Mouse (Mus musculus) ES-E14 (cell line): Measurements from ENCODE around the gene Tmem59l. TPM values are rescaled to one million over a fixed set of nuclear protein-coding genes. Genes with fewer than 3 reads are reported as not detected.

Experiments
- DNase-seq: peaks from one replicate; pipeline ENCODE4 v3.0.0-alpha.2; 2013; ENCODE audit warnings: low read depth, low spot score
- H3K27ac ChIP-seq: 2 replicates; pipeline ENCODE4 v1.5.1; 2012; ENCODE audit warnings: low read depth, mild to moderate bottlenecking, low read length, moderate library complexity, mixed read lengths; ENCODE audit not compliant: poor library complexity, insufficient read depth, severe bottlenecking
- H3K36me3 ChIP-seq: 2 replicates; pipeline ENCODE4 v1.6.1; 2012; ENCODE audit warnings: mild to moderate bottlenecking, low read length, moderate library complexity, mixed read lengths; ENCODE audit not compliant: control insufficient read depth, poor library complexity, insufficient read depth, severe bottlenecking
- H3K4me1 ChIP-seq, 2 experiments: fragments of 150-350 bp in 1 of 2; sonication (generic) in 1 of 2; 2 replicates each; pipeline ENCODE4 v1.6.1; 2012; ENCODE audit warnings: low read length in 2 of 2, mild to moderate bottlenecking in 1 of 2, mixed read lengths in 1 of 2; ENCODE audit not compliant: control insufficient read depth in 2 of 2, insufficient read depth in 2 of 2, poor library complexity in 1 of 2
- H3K4me3 ChIP-seq, 2 experiments: fragments of 150-350 bp in 1 of 2; sonication (generic) in 1 of 2; 2 replicates each; pipeline ENCODE4 v1.5.1; 2012; ENCODE audit warnings: low read length in 2 of 2, low read depth in 1 of 2, mild to moderate bottlenecking in 1 of 2, mixed read lengths in 1 of 2; ENCODE audit not compliant: insufficient read depth in 1 of 2, poor library complexity in 1 of 2, severe bottlenecking in 1 of 2
- H3K9ac ChIP-seq: 2 replicates; pipeline ENCODE4 v1.6.1; 2012; ENCODE audit warnings: low read depth, mild to moderate bottlenecking, low read length, mixed read lengths; ENCODE audit not compliant: poor library complexity, insufficient read depth, severe bottlenecking
- H3K9me3 ChIP-seq: fragments of 150-350 bp; sonication (generic); 2 replicates; pipeline ENCODE4 v1.6.1; 2012; ENCODE audit warnings: low read depth, mild to moderate bottlenecking, low read length; ENCODE audit not compliant: control insufficient read depth, insufficient read depth
- CHD2 ChIP-seq: IDR thresholded peaks from 2 replicates; pipeline ENCODE4 v1.6.1; 2014; ENCODE audit warnings: mild to moderate bottlenecking, low read depth, low read length, inconsistent platforms
- HCFC1 ChIP-seq: IDR thresholded peaks from 2 replicates; pipeline ENCODE4 v1.6.1; 2012; ENCODE audit warnings: low read length, inconsistent platforms, borderline replicate concordance; ENCODE audit not compliant: insufficient read depth
- MAFK ChIP-seq: IDR thresholded peaks from 2 replicates; pipeline ENCODE4 v1.6.1; 2014; ENCODE audit warnings: mild to moderate bottlenecking, low read depth, low read length, inconsistent platforms; ENCODE audit not compliant: insufficient read depth
- ZC3H11A ChIP-seq: IDR thresholded peaks from 2 replicates; pipeline ENCODE4 v1.6.1; 2012; ENCODE audit warnings: low read depth, mild to moderate bottlenecking, inconsistent platforms, low read length, borderline replicate concordance
- ZNF384 ChIP-seq: IDR thresholded peaks from 2 replicates; pipeline ENCODE4 v1.6.1; 2012; ENCODE audit warnings: low read depth, low read length, inconsistent platforms
- in situ Hi-C, 2 experiments: fragments of 600-800 bp; cut with MboI; formaldehyde crosslinking; loops; one replicate each; pipeline ENCODE4 v1.15.1; 2025; ENCODE audit warnings: low sequenced_read_pairs in 2 of 2, inconsistent platforms in 1 of 2; ENCODE audit not compliant: unreplicated experiment in 2 of 2
- total RNA-seq: library from RNA; depleted of rRNA; stranded (reverse); fragments of 300-350 nt; gene quantifications from 2 replicates; pipeline ENCODE4 v1.2.3, GENCODE M21; 2012

The Tmem59l gene
- total RNA-seq, 1 experiment: 5.3 TPM

- peaks cover 0 to 15% of the 10 kb centered on the region in 2 experiments; a peak in 1 of 4 replicates for H3K4me1 ChIP-seq
- in situ Hi-C loops: no loop called here
- no peak overlapping the region for H3K27ac ChIP-seq
- no peak for DNase-seq
- no peak overlapping the region for H3K4me3 ChIP-seq
- H3K9ac ChIP-seq: no peak overlapping the region
- H3K9me3 ChIP-seq: no peaks in the 10 kb centered on the region
- peaks cover 10% of the 10 kb centered on the region; the same call in 1 of the 2 replicates for H3K36me3 ChIP-seq
- TF ChIP-seq ZC3H11A: no peak
- no peak for TF ChIP-seq MAFK
- TF ChIP-seq ZNF384: no peak
- TF ChIP-seq CHD2: no peak
- TF ChIP-seq HCFC1: no peak
These were observed 33.3 kb downstream of the Tmem59l start for GRCm38 (mm10) chr8:70453852-70454251.

GRCm38 (mm10) chr8:70452196-70452966 lies 34.8 kb downstream of the Tmem59l start:
- Histone ChIP-seq H3K36me3 (peaks cover 10% of the 10 kb centered on the region; the same call in 1 of the 2 replicates), H3K4me3 (peak overlapping the region in 1 of 2 experiments; percentile 40; a peak in 1 of 4 replicates), H3K27ac (no peak overlapping the region), H3K4me1 (peaks cover 0 to 15% of the 10 kb centered on the region in 2 experiments; a peak in 1 of 4 replicates), H3K9ac (no peak overlapping the region), H3K9me3 (no peaks in the 10 kb centered on the region)
- in situ Hi-C loops: no loop called here
- TF ChIP-seq MAFK: no peak
- no peak for TF ChIP-seq ZNF384
- no peak for TF ChIP-seq ZC3H11A
- no peak for TF ChIP-seq HCFC1
- TF ChIP-seq CHD2: no peak
- DNase-seq: no peak

- H3K27ac ChIP-seq: no peak overlapping the region
- in situ Hi-C loops: no loop called here
- H3K4me1 ChIP-seq: peaks cover 0 to 15% of the 10 kb centered on the region in 2 experiments; a peak in 1 of 4 replicates
- H3K4me3 ChIP-seq: no peak overlapping the region
- H3K36me3 ChIP-seq: peaks cover 10% of the 10 kb centered on the region; the same call in 1 of the 2 replicates
- no peaks in the 10 kb centered on the region for H3K9me3 ChIP-seq
- DNase-seq: no peak
- TF ChIP-seq CHD2 (no peak), ZC3H11A (no peak), MAFK (no peak), ZNF384 (no peak), HCFC1 (no peak)
- H3K9ac ChIP-seq: no peak overlapping the region
These were observed 39.3 kb downstream of the Tmem59l start for GRCm38 (mm10) chr8:70447639-70448420.

GRCm38 (mm10) chr8:70445988-70446387 lies 41.2 kb downstream of the Tmem59l start:
- in situ Hi-C loops: no loop called here
- no peaks in the 10 kb centered on the region for H3K4me1 ChIP-seq
- no peaks in the 10 kb centered on the region for H3K9me3 ChIP-seq
- no peak for DNase-seq
- no peak overlapping the region for H3K4me3 ChIP-seq
- no peak overlapping the region for H3K27ac ChIP-seq
- peaks cover 2% of the 10 kb centered on the region; the same call in 1 of the 2 replicates for H3K36me3 ChIP-seq
- no peak overlapping the region for H3K9ac ChIP-seq
- no peak for TF ChIP-seq MAFK
- TF ChIP-seq ZC3H11A: no peak
- no peak for TF ChIP-seq CHD2
- no peak for TF ChIP-seq ZNF384
- no peak for TF ChIP-seq HCFC1
